Mouse (Mus musculus) liver, adult 2 months (tissue): ENCODE results near the gene Spata13. TPM values are rescaled to one million over a fixed set of nuclear protein-coding genes. Genes with fewer than 3 reads are reported as not detected.

ENCODE experiments used
- DNase-seq: peaks from one replicate; pipeline ENCODE4 v3.0.0-alpha.2; 2011; ENCODE audit warnings: low read depth, low spot score; ENCODE audit errors: extremely low read depth
- H3K27ac ChIP-seq: fragments of 200-500 bp; replicated peaks from 2 replicates; pipeline ENCODE4 v1.5.1; 2012; ENCODE audit warnings: low read depth, mild to moderate bottlenecking, control low read depth, inconsistent platforms, low read length; ENCODE audit not compliant: insufficient read depth
- H3K27me3 ChIP-seq: fragments of 200-500 bp; 2 replicates; pipeline ENCODE4 v1.6.1; 2012; ENCODE audit warnings: mild to moderate bottlenecking, moderate library complexity, low read length, inconsistent platforms; ENCODE audit not compliant: control insufficient read depth, insufficient read depth
- H3K36me3 ChIP-seq: fragments of 200-500 bp; 2 replicates; pipeline ENCODE4 v1.6.1; 2012; ENCODE audit warnings: low read length, inconsistent platforms; ENCODE audit not compliant: control insufficient read depth, insufficient read depth
- H3K4me1 ChIP-seq: fragments of 200-500 bp; 2 replicates; pipeline ENCODE4 v1.6.1; 2011; ENCODE audit warnings: low read length; ENCODE audit not compliant: control insufficient read depth, insufficient read depth
- H3K4me3 ChIP-seq: fragments of 200-500 bp; 2 replicates; pipeline ENCODE4 v1.5.1; 2011; ENCODE audit warnings: low read depth, mild to moderate bottlenecking, control low read depth, low read length, moderate library complexity; ENCODE audit not compliant: insufficient read depth
- H3K79me2 ChIP-seq: fragments of 200-500 bp; 2 replicates; pipeline ENCODE4 v1.6.1; 2012; ENCODE audit warnings: inconsistent platforms, mild to moderate bottlenecking, low read length, moderate library complexity; ENCODE audit not compliant: control insufficient read depth, insufficient read depth
- H3K9ac ChIP-seq: fragments of 200-500 bp; 2 replicates; pipeline ENCODE4 v1.6.1; 2012; ENCODE audit warnings: low read depth, mild to moderate bottlenecking, control low read depth, inconsistent platforms, low read length
- CTCF ChIP-seq: fragments of 200-500 bp; IDR thresholded peaks from 2 replicates; pipeline ENCODE4 v1.5.1; 2011; ENCODE audit warnings: low read depth, low read length, control low read depth
- POLR2A ChIP-seq: fragments of 200-500 bp; IDR thresholded peaks from 2 replicates; pipeline ENCODE4 v1.6.1; 2011; ENCODE audit warnings: low read length, control low read depth; ENCODE audit not compliant: insufficient read depth; ENCODE audit errors: extremely low read depth
- WGBS: fragments of 180-500 bp; shearing (Covaris S2); methylation state at CpG from one replicate; pipeline ENCODE4 v1.1.7; 2018; 5-methylcytosine and 5-hydroxymethylcytosine counted together
- polyA plus RNA-seq: library from polyadenylated mRNA; depleted of rRNA; stranded (reverse); fragments of >200 nt; gene quantifications from 2 replicates; pipeline ENCODE4 v1.2.3, GENCODE M21; 2012
- total RNA-seq: library from RNA; depleted of rRNA; stranded (reverse); fragments of >200 nt; gene quantifications from 2 replicates; pipeline ENCODE4 v1.2.3, GENCODE M21; 2014

The Spata13 gene
- total and polyA plus RNA-seq, 2 experiments = 11.9 to 20.6 TPM

- H3K36me3 ChIP-seq = no peaks in the 10 kb centered on the region
- H3K4me3 ChIP-seq = no peak overlapping the region
- H3K27ac ChIP-seq = no peak overlapping the region
- TF ChIP-seq POLR2A (no peak), CTCF (no peak)
- no peak for DNase-seq
- no peaks in the 10 kb centered on the region for H3K79me2 ChIP-seq
- H3K4me1 ChIP-seq = no peaks in the 10 kb centered on the region
- WGBS = 76% methylated on average over 7 of the region's 7 CpGs
- no peaks in the 10 kb centered on the region for H3K27me3 ChIP-seq
- H3K9ac ChIP-seq = no peak overlapping the region
Observed at GRCm38 (mm10) chr14:60612671-60613070, 21.1 kb upstream of the Spata13 start.

DNA sequence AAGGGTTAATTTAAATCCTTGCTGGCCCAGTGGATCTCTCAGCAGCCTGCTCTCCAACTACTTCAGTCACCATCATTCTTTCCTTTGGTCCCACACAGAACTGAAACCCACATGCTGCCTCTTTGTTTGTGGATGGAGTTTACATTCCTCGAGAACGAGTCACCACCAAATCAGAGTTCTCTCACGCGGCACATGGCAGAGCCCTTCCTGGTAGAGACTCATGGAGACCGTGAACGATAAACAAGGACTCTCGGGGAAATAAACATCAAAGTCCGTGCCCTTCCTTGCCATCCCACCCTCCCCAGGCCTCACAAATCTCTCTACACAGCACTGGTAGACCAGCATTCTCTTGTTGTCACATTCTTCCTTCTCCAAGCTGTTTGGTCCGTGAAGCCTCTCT is 12.7 kb upstream of the Spata13 start:
- Histone ChIP-seq H3K9ac (no peak overlapping the region), H3K27ac (no peak overlapping the region), H3K4me1 (no peaks in the 10 kb centered on the region), H3K27me3 (no peaks in the 10 kb centered on the region), H3K36me3 (no peaks in the 10 kb centered on the region), H3K4me3 (no peak overlapping the region), H3K79me2 (no peaks in the 10 kb centered on the region)
- TF ChIP-seq CTCF = no peak
- no peak for DNase-seq
- 53% methylated on average over 9 of the region's 9 CpGs for WGBS

DNA sequence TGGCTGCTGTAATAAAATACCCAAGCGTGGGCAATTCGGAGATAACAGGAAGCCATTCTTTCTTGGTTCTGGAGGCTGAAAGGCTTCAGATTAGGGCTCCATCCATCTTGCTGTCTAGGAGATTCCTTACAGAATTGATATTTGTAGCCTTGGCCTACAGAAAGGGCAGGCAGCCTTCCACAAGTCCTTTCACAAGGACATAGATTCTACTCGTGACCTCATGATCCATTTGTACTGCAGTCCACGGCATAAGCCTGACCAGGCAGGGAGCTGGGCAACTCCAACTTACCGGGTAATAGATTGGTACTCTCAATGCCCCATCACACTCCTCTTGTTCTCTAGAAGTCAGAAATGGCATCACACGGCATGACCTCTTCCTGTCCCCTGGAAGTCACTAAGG is 8.3 kb upstream of the Spata13 start:
- no peak for DNase-seq
- Histone ChIP-seq H3K27ac (no peak overlapping the region), H3K36me3 (no peaks in the 10 kb centered on the region), H3K4me3 (no peak overlapping the region), H3K4me1 (no peaks in the 10 kb centered on the region), H3K27me3 (no peaks in the 10 kb centered on the region), H3K79me2 (no peaks in the 10 kb centered on the region), H3K9ac (no peak overlapping the region)
- no peak for TF ChIP-seq POLR2A
- no peak for TF ChIP-seq CTCF
- WGBS = 77% methylated on average over 6 of the region's 6 CpGs

DNA sequence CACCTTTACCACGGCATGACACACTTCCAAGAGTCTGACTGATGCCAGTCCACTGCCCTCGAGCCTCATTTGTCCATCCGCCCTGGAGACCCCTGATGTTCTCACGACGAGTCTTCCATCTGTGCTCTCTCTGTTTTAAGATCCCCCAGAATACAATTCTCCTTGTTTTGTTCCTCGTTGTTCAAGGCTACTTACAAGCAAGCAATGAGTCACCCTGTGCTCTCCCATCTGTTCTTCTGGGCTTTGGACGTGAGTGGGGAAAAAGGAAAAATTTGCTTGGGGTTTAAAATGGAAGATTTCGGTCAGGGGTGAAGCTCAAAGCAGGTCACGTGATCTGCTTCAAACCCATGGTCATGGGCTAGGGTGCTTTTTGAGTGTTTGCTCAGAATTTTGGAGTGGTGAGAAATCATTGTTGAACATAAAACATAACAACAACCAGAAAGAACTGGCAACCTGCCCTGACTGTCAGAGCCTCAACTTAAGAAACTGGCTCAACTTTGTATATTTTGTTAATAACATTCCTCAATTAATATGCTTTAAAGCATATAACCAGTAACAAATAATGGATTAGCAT is 3.8 kb upstream of the Spata13 start:
- Histone ChIP-seq H3K36me3 (no peaks in the 10 kb centered on the region), H3K27me3 (no peaks in the 10 kb centered on the region), H3K9ac (no peak overlapping the region), H3K27ac (no peak overlapping the region), H3K4me3 (no peak overlapping the region), H3K4me1 (0 out of 2 replicates have a peak, but pooled peaks cover 2% of the 10 kb centered on the region), H3K79me2 (no peaks in the 10 kb centered on the region)
- 87% methylated on average over 9 of the region's 9 CpGs for WGBS
- TF ChIP-seq POLR2A = no peak
- TF ChIP-seq CTCF = no peak
- no peak for DNase-seq

DNA sequence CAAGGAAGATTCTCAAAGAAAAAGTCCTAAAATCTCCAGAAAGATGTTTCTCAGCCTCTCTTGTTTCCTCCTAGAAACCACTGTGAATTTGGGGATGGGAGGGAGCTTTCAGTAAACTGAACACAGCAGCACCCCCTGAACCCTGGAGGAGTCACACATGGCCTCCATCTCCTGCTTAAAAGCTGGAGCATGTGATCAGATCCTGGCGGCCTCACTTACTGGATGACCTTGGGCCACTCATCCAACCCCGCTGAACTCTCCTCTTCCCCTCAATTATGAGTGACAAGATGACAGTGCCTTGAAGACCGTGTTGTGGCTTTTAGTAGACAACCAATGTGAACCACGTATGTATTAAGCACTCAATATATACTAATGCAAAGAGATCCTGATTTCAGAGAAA is 2.8 kb upstream of the Spata13 start:
- no peak overlapping the region for H3K27ac ChIP-seq

More for the DNA sequence above, 2.8 kb upstream of the Spata13 start:
- Histone ChIP-seq H3K9ac (no peak overlapping the region), H3K4me1 (peaks cover 2% of the 10 kb centered on the region; the same call in 1 of the 2 replicates), H3K27me3 (no peaks in the 10 kb centered on the region), H3K36me3 (no peaks in the 10 kb centered on the region), H3K4me3 (no peak overlapping the region), H3K79me2 (no peaks in the 10 kb centered on the region)
- TF ChIP-seq CTCF = no peak
- no peak for TF ChIP-seq POLR2A
- 76% methylated on average over 4 of the region's 4 CpGs for WGBS
- DNase-seq = no peak
